Mouse (Mus musculus) heart, postnatal 4 days (tissue): ENCODE results near the gene Ankrd36. TPM values are rescaled to one million over a fixed set of nuclear protein-coding genes. Genes with fewer than 3 reads are reported as not detected.

Experiments
- total RNA-seq, 2 experiments: library from RNA; stranded (reverse); gene quantifications; 2 replicates each; pipeline ENCODE4 v1.2.3; 2021

The Ankrd36 gene
- total RNA-seq, 2 experiments from 2014 or later, result not detected

Other genes with a start within 250 kb of the Ankrd36 start
- 10 to 100 TPM; 15.2 to 18.0 TPM for gene Znrf3, start 124.8 kb upstream of the Ankrd36 start, total RNA-seq
- 10 to 100 TPM; 51.2 to 65.4 TPM for gene Xbp1, start 49.0 kb upstream of the Ankrd36 start, total RNA-seq
- 10 to 100 TPM; 11.3 to 14.1 TPM for gene Ccdc117, start 27.5 kb upstream of the Ankrd36 start, total RNA-seq
- 100 to 1,000 TPM; 112 to 114 TPM for gene Mrps24, start 146.0 kb downstream of the Ankrd36 start, total RNA-seq
- 10 to 100 TPM; 60.5 TPM for gene Urgcp, start 192.7 kb downstream of the Ankrd36 start, total RNA-seq
- 10 to 100 TPM; 44.7 to 46.1 TPM for gene Dbnl, start 218.8 kb downstream of the Ankrd36 start, total RNA-seq
- gene Pgam2, start 234.0 kb downstream of the Ankrd36 start, total RNA-seq, result 100 to 1,000 TPM; 715 to 738 TPM